Mouse (Mus musculus): ENCODE data around the gene Plxna1.

Plxna1 gene

GRCm38 (mm10) chr6:89280555-89280954 lies 81.9 kb downstream of the Plxna1 start:
- DNase-seq: no peak

DNA sequence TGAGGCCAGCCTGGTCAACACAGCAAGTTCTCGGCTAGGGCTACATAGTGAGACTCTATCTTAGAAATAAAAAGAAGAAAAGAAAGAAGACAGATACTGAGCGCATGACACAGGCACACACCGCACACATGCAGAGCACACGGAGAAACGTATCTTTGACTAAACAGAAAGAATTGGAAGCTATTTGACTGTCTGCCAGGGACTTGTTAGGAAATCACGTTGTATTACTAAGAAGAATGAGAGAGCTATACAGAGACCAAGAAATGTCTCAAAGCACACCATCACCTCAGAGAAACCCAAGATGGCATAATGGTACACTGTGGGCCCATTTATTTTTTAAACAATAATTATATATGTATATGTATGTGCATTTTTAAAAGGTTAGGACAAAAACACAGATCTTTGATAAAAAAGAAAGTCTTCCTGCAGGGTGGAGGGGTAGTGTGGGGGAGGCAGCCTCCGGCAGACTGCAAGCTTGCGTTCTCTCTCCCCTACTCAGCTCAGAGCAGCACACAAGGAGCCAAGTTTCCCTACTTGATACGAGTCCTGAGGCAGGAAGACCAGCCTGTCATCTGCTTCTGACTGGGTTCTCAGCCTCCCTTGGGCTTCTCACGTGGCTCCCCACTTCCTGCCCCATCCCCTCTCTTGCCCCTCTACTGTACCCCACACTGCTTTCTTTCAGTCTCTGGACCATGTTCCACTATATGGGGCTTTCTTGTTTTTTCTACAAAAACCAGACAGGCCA lies 90.5 kb downstream of the Plxna1 start:
- no peak for DNase-seq

- peak; percentile 28 to 36 for DNase-seq
Observed at GRCm38 (mm10) chr6:89267181-89267580, 95.2 kb downstream of the Plxna1 start.

All from cerebellum, postnatal 10 days (tissue).